Mouse (Mus musculus) heart, adult 2 months (tissue): ENCODE data around the gene Kcnj13.

Source experiments
- CTCF ChIP-seq: fragments of 200-600 bp; IDR thresholded peaks from 2 replicates; pipeline ENCODE4 v1.8.1; 2022; ENCODE audit warnings: antibody characterized with exemption, mild to moderate bottlenecking, moderate library complexity
- POLR2A ChIP-seq: fragments of 200-500 bp; IDR thresholded peaks from 2 replicates; pipeline ENCODE4 v1.6.1; 2011; ENCODE audit warnings: mild to moderate bottlenecking, low read depth, low read length, control low read depth; ENCODE audit not compliant: insufficient read depth

DNA sequence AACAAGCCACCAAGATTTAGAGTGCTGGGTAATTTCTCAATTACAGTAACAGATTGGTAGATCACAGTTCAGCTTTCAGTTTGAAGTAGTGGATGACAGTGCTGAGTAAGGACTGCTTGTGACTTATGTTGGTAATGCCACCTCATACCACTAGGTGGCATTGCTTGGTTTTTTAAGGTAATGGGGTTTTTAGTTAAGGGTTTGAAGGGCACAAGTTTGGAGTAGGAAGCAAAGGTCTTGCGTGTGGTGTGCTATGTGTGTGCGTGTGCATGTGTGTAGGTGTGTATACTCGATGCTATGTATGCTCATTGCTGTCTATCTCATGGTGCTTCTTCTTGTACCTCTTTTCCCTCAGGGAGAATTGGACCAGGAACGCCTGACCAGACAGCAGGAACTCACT lies 24.2 kb upstream of the Kcnj13 start:
- TF ChIP-seq POLR2A, result no peak
- TF ChIP-seq CTCF, result peak; percentile 89
